Mouse (Mus musculus) liver, embryonic 14.5 days (tissue): ENCODE data around the gene Yipf6.
"Not testable (repeated sequence)": the region's sequence is repeated elsewhere in the genome, so short reads cannot be mapped to it uniquely, and the experiment has no call there.

Experiments
- CTCF ChIP-seq: IDR thresholded peaks from 2 replicates; pipeline ENCODE4 v1.5.1; 2016; ENCODE audit warnings: antibody characterized with exemption, low read depth, control low read depth
- EP300 ChIP-seq: IDR thresholded peaks from 2 replicates; pipeline ENCODE4 v1.6.1; 2016; ENCODE audit warnings: antibody characterized with exemption, low read depth

DNA sequence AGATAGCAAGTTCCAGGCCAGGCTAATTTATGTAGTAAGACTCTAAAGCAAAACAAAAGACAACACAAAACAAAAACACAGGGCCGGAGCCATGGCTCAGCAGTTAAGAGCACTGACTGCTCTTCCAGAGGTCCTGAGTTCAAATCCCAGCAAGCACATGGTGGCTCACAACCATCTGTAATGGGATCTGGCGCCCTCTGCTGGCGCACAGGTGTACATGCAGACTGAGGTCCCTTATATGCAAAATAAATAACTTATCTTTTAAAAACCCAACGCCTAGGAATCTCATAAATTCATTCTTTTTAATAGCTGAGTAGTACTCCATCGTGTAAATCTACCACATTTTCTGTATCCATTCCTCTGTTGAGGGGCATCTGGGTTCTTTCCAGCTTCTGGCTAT lies 50.5 kb downstream of the Yipf6 start:
- TF ChIP-seq CTCF: peak; percentile 71
- not testable (repeated sequence) for TF ChIP-seq EP300
